Mouse (Mus musculus): ENCODE data around the gene Ctf2.

GRCm38 (mm10) chr7:127685304-127686018 is 46.5 kb downstream of the Ctf2 start:
- no peak for TF ChIP-seq CTCF (IDR thresholded peaks at IDR 0.05; ENCODE audit: low read depth, low read length)
- no peak for TF ChIP-seq TAL1 (conservative IDR thresholded peaks at IDR 0.05; ENCODE audit: low read depth, low read length)
- TF ChIP-seq POLR2AphosphoS5 (IDR thresholded peaks at IDR 0.05; ENCODE audit: insufficient replicate concordance, low read depth, low read length) = no peak
- no peak for TF ChIP-seq GATA1 (IDR thresholded peaks at IDR 0.05; ENCODE audit: borderline replicate concordance, low read length)
- TF ChIP-seq GATA2 (IDR thresholded peaks at IDR 0.05; ENCODE audit: borderline replicate concordance, low read depth, low read length) = no peak

Measured in G1E (cell line).